Mouse (Mus musculus) lung, adult 18-20 months (tissue): ENCODE measurements at regions not wholly inside any gene's neighbourhood (a gene's known extent, or its start where the extent isn't known, plus 50 kb on each side); places are given as distances from the start of the nearest gene placed in this dataset.

Experiments
- DNase-seq, 2 experiments: peaks; one replicate each; pipeline ENCODE4 v3.0.0; 2022; ENCODE audit warnings: mixed read lengths in 2 of 2

DNA sequence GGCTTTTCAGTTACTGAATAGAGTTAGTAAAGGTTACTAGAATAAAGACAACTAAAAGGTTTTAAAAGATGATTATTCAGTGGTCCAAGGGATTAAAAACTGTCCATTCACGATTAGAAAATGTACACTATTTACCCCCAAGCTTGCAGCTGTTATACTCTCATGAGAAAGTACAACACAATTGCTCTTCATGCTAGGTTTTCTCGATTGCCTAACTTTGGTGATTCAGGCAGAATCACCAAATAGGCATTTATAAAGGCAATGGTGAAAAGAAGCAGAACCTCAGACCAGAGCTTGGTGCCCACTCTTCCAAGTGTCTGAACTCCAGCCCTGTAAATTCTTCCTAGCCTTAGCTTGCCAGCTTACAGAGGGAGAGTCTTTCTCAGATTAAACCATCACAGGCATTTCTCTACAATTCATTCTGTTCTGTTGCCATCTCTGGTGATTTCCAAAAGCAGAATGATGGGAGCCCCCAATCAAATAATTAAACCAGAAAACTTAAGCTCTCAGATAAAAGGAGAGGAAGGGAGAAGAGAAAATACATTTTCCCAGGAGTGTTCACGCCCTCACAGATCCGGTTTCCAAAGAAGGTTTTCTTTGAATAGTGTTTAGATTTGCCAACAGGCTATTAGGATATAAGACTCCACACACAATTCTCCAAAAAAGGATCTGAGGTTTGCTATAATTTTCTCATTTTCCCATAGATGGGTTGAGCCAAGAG, 657.0 kb downstream of the Slc22a22 start:
- DNase-seq: no peak

DNA sequence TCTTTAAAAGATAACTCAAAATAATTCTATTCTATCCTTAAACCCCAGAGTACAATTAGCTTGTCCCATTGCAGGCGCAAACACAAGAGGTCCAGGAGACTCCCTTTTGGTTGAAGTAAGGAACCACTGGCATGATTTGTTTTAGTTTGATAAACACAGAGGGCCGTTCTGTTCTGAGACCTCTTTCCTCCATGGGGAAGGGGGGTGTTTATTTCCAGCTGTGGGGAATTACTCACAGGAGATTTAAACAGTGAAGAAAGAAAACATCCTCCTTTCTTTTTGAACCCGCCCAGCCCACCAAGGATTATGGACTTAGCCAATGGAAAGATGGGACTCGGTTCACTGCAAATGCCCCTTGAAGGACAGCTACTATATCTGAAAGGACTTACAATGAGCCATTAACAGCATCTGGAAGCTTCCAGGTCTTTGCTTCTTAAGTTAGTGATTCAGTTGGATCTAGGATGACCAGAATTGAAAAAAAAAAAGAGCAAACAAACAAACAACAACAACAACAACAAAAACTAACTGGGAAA, 659.2 kb downstream of the Slc22a22 start:
- no peak for DNase-seq

DNA sequence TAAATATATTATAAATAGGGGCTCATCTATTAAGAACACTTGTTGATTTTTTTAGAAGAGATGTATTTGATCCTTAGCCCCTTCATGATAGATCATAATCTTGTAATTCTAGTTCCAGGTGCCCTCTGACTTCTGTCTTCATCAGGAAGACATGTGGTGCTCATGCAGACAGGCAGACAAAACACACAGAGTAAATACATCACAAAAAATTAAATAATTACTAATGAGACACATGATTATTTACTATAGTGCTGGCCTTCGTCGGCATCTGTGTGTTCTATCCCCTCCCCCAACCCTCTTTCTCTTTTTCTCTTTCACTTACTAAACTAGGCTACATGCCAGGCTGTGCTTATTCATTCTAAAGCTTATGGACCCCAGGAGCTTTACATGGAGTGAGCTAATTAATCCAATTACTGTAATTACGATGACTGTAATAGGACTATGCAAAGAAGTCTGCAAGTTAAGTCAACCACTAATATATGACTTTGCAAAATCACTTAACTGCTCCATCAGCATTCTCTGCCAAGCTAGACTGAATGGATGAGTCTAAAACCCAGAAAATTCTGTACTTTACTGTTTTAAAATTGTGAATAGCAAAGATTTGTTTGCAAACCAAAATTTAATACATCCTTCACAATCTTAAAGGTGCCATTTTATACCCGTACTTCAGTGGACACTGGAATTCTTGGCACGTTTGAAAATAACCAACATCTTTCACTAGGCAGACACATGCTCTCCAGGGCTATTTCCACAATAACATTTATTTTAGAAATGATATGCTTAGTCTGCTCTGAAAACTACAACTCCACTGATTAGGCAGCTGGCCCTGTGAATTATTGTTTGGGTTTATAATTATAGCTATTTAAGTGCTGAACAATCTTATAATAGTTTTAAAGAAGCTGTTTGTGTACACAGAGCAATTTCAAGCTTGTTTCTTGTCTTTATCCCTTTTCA, 659.9 kb downstream of the Slc22a22 start:
- no peak for DNase-seq

DNA sequence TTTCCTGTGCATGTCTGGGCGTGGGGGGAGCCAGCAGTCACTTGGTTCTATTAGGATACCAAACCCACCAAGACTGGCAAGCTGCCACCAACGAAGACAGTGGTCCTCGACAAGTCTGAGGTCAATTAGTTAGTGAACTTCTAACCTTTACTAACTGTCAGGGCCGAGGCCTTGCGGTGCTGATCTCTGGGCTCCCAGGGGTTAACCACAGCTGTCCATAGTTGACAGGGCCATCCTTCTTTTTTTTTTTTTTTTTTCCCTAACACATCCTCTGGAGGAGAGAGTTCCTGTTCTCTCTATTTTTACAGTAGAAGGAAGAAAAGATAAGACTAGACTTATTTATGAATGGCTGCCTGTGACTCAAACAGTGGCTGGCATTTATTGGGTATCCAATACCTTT, 663.5 kb downstream of the Slc22a22 start:
- DNase-seq: no peak

DNA sequence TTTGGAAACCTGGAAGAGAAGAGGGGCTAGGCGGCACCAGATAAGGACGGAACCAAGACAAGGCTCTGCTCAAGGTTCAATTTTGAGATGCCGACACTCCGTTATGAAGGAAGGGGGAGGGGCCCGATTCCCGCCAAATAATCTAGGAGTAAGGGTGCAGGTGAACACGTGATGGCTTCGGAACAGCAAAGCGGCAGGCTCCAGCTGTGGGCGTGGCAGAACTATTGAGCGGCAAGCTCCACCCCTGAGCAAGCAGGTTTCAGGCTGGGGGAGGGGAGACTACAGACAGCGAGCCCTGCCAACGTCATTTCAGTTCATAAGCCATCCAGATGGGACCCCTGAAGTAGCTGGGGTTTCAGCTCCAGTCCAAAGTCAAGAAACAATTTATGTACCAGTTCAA, 667.3 kb downstream of the Slc22a22 start:
- DNase-seq: peak; percentile 3 to 4

DNA sequence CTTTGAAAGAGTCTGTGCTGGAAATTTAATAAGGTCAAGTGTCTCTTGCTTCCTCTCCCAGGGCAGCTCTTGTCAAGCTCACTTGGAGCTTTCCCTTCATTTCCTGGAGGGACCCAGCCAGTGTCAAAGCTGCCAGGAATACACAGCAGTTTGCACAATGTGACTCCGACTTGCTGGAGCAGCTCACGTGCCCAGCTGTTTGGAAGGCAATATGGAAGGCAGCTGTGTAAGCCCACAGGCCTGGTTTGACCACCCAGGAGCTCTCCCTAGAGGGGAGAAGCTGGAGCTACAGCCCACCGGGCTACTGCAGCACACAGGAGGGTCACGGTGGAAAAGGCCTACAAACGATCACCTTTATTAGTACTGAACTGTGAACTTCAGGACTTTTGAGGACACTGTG, 669.8 kb downstream of the Slc22a22 start:
- peak; percentile 6 to 16 for DNase-seq

DNA sequence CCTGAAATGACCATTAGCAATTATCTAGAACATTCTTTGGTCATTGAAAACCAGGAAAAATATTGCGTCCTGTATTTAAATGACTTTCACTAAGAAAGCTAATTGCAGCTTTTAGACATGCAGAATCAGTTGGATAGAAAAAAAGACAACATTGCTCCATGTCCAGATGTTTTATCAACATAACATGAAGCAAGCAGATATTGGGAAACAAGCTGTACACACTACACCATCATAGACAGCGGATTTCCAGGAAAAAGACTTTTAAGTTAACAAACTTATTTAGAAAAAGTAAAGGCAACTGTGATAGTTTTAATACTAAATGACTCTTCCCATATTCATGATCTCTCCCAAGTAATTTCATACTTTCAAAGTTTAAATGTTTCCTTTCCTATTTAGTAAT, 675.5 kb downstream of the Slc22a22 start:
- DNase-seq: no peak

DNA sequence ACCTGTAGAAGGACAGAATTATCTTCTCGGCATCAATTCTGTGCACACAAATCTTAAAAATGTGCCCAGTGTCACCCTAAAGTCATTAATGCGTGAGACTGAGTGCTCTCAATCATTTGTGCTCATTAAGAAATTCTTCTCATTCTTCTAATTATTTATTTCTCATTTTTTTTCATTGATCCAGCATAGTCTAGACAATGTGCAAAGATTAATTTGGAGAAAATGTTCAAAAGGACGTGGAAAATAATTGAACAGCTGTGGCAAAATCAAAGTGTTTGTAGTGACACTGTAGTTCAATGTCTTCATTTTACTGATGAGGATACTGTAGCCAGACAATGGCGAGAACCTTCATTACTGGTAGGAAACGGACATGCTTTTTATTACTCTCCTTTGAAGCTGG, 702.0 kb downstream of the Slc22a22 start:
- no peak for DNase-seq

DNA sequence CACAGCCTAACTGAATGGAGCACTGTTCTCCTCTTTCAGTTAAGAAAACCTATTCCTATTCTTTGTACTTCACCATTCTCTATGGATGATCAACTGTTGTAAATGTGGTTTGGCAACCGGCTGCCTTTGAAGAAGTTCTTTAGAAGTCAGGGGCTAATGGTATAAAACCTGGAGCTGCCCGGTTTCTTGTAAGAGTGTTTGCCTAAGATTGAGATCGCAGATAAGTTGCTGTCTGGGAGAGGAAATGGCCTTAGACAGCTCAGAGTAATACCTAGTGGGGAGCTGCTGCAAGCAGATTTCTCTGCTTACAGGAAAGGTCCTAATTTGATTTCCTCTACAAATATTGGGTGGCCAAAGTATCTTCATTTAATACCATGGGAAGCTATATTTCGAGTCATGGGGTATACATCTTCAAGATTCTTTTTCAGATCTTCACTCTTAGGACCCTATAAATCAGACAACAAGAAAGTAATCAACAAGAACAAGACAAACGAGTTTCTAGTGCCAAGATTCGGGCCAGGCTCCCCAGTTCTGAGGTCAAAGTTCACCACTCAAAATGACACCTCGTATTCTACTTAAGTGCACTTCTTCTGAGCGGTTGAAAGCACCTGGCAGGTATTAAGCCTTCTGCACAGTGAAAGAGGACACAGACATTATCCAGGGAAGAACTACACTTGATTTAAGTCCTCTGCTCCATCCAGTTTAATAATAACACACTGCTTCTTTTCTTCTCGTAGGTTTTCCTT, 702.6 kb downstream of the Slc22a22 start:
- DNase-seq: no peak

DNA sequence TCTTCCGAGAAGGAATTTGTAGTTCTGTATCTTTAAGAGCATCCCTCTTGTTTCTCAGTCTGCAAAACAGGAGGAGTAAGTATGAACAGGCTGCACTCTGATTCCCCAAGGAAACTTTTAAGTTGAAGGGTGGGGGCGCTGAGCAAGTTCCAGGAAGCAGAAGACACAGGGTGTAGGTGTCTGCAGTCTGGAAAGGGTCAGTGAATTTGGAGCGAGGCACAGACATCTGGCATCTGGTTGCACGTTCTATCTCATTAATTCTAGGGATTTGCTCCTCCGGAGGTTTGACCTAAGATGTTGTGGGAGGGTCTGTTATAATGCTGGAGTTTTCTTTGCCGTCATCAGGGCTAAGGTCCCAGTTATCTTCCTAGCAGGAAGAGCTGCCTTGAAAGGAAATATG, 711.1 kb downstream of the Slc22a22 start:
- DNase-seq: no peak

DNA sequence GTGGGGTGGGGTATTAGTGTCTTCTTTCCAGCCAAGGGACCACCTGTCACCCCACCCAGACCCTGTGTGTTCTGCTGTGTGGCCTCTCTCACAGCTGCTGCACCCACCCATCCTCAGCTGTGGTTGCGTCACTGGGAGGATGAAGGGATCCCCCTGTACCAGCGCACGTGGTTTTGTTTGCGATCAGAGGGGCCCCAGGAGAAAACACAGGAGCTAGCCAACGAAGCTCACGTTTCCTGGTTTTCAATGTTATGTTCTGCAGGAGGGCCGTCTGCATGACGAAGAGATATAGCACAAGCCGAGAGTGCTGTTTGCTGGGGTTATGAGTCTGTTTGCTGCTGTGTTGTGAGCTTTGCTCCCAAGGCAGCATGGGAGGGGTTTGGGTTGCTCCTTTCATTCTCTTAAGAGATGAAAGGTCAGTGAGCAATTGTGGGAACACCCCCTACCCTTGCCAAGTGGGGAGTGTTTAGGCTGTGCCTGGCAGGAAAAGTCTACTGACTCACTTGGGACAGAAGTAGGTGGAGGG, 712.4 kb downstream of the Slc22a22 start:
- peak; percentile 5 to 6 for DNase-seq

DNA sequence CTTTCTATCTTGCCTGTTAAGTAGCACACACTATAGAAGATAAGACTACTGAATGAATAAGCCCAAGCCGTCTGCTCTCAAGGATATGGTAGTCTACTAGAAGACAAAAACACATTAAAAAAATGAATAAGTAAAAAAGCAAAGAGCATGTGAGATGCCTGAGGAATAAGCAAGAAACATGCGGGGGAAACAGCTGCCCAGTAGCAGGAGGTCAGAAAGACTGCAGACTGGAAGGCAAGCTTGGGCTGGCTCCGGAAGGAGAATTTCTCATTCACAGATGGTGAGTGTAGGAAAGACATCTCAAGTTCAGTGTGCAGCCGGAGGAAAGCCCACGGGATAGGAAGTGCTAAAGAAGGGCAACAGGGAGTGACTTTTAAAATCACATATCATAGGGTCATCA, 713.4 kb downstream of the Slc22a22 start:
- DNase-seq: no peak

DNA sequence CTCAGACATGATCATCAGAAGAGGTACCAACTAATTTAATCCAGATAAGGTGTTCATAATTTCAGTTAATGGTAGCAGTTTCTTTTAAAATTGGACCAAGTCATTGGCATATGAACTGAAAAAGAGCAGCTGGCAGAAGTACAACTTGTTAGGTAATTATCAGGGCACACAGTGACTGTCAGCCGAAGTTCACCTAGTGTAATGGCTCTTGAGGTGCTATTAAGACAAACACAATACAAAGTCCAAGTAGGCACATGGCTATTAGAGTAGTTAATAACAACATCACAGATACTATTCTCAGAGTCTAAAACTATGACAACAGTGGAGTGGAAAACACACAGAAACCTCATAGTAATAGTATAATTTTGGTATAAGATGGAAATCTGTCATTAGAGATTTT, 730.7 kb downstream of the Slc22a22 start:
- no peak for DNase-seq

DNA sequence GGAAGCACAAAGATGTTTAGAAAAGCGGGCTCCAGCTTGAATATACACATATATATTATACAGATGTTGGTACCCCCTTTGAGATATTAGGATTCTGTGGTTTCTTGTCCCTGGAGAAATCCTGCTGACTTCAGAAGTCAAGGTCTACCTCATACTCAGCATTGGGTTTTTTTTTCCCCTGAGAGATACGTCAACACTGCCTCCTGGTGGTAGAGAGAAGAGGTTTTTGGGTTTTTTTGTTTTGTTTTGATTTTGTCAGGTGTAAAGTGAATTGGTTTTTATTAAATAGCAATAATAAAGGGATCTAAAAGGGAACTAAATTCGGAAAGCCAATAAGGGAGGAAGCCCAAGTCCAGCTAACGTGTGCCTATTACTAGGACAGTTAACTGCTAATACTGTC, 732.5 kb downstream of the Slc22a22 start:
- no peak for DNase-seq
